Mouse (Mus musculus): ENCODE data around the gene Patj. TPM values are rescaled to one million over a fixed set of nuclear protein-coding genes. Genes with fewer than 3 reads are reported as not detected.

The Patj gene
- polyA plus RNA-seq (2015; fragmentation: Nextera tagmentation; extraction: Ambion mirVana) = 2.2 and 2.9 TPM in 2 replicates

DNA sequence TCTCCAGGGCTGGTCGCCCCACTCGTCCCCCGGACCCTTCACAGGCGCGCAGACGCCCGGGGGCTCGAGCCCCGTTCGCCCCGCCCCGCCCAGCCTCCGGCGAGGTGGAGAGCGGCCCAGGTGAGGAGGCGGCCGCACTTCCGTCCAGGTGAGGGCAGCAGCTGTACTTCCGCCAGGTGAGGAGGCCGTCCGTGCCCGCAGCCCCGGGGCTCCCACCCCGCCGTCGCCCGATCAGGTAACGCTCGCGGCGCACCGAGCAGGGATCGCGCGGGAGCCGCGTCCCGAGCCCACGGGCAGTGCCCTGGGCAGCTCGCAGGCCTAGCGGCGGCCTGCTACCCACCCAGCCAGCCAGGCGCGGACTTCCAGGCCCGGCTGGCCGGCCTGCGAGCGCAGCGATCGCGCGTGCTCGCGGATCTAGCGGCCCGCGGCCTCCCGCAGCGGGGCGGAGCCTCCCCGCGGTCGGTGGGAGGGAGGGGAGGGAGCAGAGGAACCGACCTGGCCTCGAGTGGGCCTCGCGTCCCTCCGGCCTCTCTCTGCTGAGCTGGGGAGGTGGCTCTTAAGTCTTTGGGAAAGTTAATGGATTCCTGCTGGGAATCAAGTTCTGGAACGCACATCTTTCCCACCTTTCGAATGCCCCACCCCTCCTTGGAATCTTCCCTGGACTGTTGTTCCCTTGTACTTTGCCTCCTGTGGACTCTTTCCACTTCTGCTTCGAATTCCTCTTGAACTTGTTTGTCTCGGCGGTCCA, at the start of gene Patj:
Gene Patj (plus strand): TSS at position 96 of the 748 bp plus-strand sequence.
- peak within 1 kb of the TSS; percentile 65 for H3K4me3 ChIP-seq (replicated peaks)
- peak within 1 kb of the TSS; percentile 63 for H3K9ac ChIP-seq
- peaks cover 8% of the 10 kb centered on the region for H3K4me1 ChIP-seq (replicated peaks)
- H3K27ac ChIP-seq (replicated peaks) = 0 out of 2 replicates have a peak within 1 kb of the TSS, but pooled peaks have one; percentile 29
- H3K4me2 ChIP-seq = peak within 1 kb of the TSS; percentile 83
- no peaks in the 10 kb centered on the region for H3K36me3 ChIP-seq (replicated peaks)
- 2% methylated on average over 73 of the region's 73 CpGs for WGBS (ENCODE audit: insufficient replicate concordance)
- ATAC-seq (ENCODE audit: insufficient read depth) = peak; percentile 60
- peaks cover 16% of the 10 kb centered on the region for H3K27me3 ChIP-seq
- H3K9me3 ChIP-seq (replicated peaks) = no peaks in the 10 kb centered on the region

DNA sequence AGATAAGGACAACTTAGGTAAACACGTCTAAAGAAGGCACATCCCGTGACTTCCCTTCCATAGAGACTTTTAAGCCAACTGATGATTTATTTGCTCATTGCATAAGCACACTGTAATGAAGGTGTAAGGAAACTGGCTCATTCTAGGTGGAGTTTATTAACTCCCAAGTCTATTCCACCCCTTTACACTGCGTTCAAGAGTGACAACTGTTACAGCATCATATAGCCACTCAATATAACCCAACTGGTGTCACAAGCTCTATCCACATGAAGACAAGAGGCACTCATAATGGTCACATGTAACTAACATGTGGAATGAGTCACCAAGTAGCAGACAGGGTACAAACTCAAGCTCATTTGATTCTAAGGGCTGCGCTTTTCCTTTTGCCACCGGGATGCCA, 47.0 kb upstream of the Patj start:
- WGBS (ENCODE audit: insufficient replicate concordance) = 52% methylated on average over 5 of the region's 5 CpGs
- H3K4me3 ChIP-seq (replicated peaks) = no peak overlapping the region
- no peak for ATAC-seq (ENCODE audit: insufficient read depth)
- no peak overlapping the region for H3K27ac ChIP-seq (replicated peaks)
- H3K9ac ChIP-seq = no peak overlapping the region
- no peaks in the 10 kb centered on the region for H3K4me1 ChIP-seq (replicated peaks)
- no peaks in the 10 kb centered on the region for H3K27me3 ChIP-seq
- no peak overlapping the region for H3K4me2 ChIP-seq
- no peaks in the 10 kb centered on the region for H3K36me3 ChIP-seq (replicated peaks)
- H3K9me3 ChIP-seq (replicated peaks) = no peaks in the 10 kb centered on the region

DNA sequence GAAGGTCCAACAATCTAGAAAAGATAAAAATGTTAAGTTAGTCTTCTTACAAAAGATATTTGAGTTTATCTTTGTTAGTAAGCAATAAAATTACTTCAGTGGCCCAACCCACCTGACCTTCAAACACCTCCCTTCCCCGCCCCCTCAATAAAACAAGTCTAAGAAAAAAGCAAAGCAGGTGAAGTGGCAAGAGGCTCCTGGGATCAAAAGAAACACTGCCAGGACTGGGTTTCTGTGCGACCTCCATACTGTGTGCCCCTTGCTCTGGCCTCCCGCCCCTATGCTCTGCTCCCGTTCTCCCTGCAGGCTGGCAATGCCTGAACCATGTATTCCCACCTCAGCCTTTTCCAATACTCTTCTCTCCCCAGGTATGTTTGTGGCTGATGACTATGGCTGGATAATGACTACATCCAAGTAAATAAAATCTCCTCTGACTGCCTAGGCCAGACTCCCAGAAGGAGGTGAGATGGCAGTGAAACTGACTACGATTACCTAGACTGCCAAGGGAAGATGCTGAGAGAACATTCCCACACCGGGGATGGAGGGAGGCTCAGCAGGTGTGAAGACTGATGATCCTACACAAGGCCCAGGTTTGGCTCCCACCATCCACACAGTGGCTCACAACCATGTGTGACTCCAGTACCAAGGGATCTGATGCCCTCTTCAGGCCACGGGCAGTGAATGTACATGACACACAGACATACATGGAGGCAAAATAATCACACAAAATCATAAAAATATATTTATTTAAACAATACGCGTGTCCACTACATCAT, 37.4 kb upstream of the Patj start:
- H3K9me3 ChIP-seq (replicated peaks) = no peaks in the 10 kb centered on the region
- H3K36me3 ChIP-seq (replicated peaks) = peaks cover 10% of the 10 kb centered on the region
- no peak overlapping the region for H3K27ac ChIP-seq (replicated peaks)
- no peak overlapping the region for H3K4me2 ChIP-seq
- no peak for ATAC-seq (ENCODE audit: insufficient read depth)
- 81% methylated on average over 9 of the region's 9 CpGs for WGBS (ENCODE audit: insufficient replicate concordance)
- H3K4me1 ChIP-seq (replicated peaks) = no peaks in the 10 kb centered on the region
- H3K27me3 ChIP-seq = no peaks in the 10 kb centered on the region
- H3K4me3 ChIP-seq (replicated peaks) = no peak overlapping the region
- no peak overlapping the region for H3K9ac ChIP-seq

DNA sequence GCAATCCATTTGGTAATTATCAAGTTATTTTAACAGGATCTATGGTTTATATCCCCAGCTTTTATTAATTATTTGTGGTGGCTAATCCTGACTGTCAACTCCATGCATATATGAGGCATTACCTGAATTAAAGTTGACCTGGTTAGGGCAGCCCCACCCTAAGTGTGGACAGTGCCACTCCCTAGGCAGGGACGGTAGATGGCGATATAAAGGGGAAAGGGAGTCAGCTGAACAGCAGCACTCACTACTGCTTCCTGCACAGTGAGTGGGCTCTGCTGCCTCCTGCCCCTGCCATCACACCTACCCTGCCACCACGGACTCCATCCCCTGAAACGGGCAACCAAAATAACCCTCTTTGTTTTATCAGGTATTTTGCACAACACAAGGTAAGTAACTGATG, 20.2 kb upstream of the Patj start:
- no peak for ATAC-seq (ENCODE audit: insufficient read depth)
- H3K27ac ChIP-seq (replicated peaks) = no peak overlapping the region
- H3K27me3 ChIP-seq = no peaks in the 10 kb centered on the region
- no peaks in the 10 kb centered on the region for H3K9me3 ChIP-seq (replicated peaks)
- H3K4me3 ChIP-seq (replicated peaks) = no peak overlapping the region
- H3K9ac ChIP-seq = no peak overlapping the region
- H3K4me1 ChIP-seq (replicated peaks) = no peaks in the 10 kb centered on the region
- WGBS (ENCODE audit: insufficient replicate concordance) = 50% methylated on average over 4 of the region's 4 CpGs
- H3K36me3 ChIP-seq (replicated peaks) = no peaks in the 10 kb centered on the region
- no peak overlapping the region for H3K4me2 ChIP-seq

DNA sequence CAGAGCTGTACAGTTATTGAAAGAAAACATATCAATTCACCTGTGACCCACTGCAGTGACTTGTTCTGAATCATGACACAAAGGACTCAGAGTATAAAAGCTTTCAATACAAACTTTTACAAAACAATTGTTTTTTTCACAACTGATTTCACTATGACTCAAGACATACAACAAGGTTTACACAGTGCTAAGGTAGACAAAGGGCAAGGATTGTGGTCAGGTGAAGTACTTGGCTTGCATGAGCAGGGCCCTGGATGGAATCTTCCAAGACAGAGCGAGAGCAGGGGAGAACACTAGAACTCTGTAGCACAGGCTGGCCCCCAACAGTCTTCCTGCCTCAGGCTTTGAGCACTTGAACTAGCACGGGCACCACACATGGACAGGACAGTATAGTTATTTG, 18.6 kb upstream of the Patj start:
- no peak overlapping the region for H3K4me2 ChIP-seq
- 74% methylated on average over 2 of the region's 2 CpGs for WGBS (ENCODE audit: insufficient replicate concordance)
- no peak overlapping the region for H3K27ac ChIP-seq (replicated peaks)
- no peak for ATAC-seq (ENCODE audit: insufficient read depth)
- 0 out of 2 replicates have a peak, but pooled peaks cover 2% of the 10 kb centered on the region for H3K4me1 ChIP-seq (replicated peaks)
- H3K4me3 ChIP-seq (replicated peaks) = no peak overlapping the region
- H3K36me3 ChIP-seq (replicated peaks) = no peaks in the 10 kb centered on the region
- no peaks in the 10 kb centered on the region for H3K27me3 ChIP-seq
- no peaks in the 10 kb centered on the region for H3K9me3 ChIP-seq (replicated peaks)
- no peak overlapping the region for H3K9ac ChIP-seq

DNA sequence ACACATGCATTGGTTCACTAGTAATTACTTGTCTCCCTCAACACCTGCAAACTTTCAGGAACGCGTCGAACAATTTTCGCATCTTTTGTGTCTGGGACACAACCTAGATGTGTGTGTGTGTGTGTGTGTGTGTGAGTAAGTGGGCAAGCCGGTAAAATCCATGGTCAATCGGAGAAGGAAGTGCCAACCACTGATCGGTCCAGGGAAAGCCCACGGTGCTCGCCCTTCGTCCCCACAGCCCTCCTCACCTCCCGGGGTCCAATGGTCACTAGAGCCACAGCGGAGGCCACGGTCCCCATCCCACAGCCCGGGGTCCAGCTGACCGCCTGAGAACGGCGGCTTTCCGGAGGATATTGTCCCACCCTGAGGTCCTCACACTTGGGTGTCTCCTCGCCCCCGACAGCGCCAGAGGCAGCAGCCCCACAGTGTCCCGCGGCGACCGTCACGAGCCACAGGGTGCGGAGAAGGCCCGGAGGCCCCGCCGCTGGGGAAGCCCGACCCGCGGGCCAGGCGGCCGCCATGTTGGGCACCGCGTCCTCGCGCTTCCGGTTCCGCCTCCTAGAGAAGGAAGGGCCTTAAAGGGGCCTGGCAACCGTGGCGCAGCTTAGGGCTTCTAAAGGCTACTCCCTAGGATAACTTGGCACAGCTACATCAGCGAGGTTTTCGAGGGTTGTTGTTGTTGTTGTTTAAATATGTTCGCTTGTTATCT, 12.7 kb upstream of the Patj start, which contains the start of gene Tm2d1:
Gene Tm2d1 (minus strand): TSS at position 591 of the 709 bp plus-strand sequence.
- peak; percentile 93 for ATAC-seq (ENCODE audit: insufficient read depth)
- H3K4me2 ChIP-seq = peak within 1 kb of the TSS; percentile 70
- peaks cover 9% of the 10 kb centered on the region; the same call in 1 of the 2 replicates for H3K4me1 ChIP-seq (replicated peaks)
- no peaks in the 10 kb centered on the region for H3K9me3 ChIP-seq (replicated peaks)
- H3K4me3 ChIP-seq (replicated peaks) = peak within 1 kb of the TSS; percentile 81
- no peaks in the 10 kb centered on the region for H3K36me3 ChIP-seq (replicated peaks)
- peak within 1 kb of the TSS; percentile 61 for H3K27ac ChIP-seq (replicated peaks)
- WGBS (ENCODE audit: insufficient replicate concordance) = under 1% methylated on average over 46 of the region's 46 CpGs
- H3K9ac ChIP-seq = peak within 1 kb of the TSS; percentile 72
- peaks cover 4% of the 10 kb centered on the region; the same call in 1 of the 2 replicates for H3K27me3 ChIP-seq

DNA sequence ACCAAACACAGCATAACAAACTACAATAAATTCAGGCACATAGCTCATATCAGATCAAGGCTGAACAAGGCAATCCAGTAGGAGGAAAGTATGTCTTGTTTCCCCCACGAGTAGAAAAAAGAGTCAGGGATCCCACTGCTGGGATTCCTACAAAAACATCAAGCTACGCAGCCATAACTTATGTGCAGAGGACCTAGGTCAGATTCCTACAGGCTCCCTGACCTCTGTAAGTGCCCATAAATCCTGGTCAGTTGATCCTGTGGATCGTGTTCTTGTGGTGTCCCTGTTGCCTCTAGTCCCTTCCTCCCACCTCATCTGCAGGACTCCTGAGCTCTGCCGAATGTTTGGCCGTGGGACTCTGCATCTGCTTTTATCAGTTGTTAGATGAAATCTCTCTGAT, 10.5 kb upstream of the Patj start:
- Histone ChIP-seq H3K36me3 (replicated peaks) (no peaks in the 10 kb centered on the region), H3K27me3 (peaks cover 4% of the 10 kb centered on the region; the same call in 1 of the 2 replicates), H3K4me1 (replicated peaks) (peaks cover 9% of the 10 kb centered on the region; the same call in 1 of the 2 replicates), H3K4me3 (replicated peaks) (no peak overlapping the region), H3K9me3 (replicated peaks) (no peaks in the 10 kb centered on the region), H3K9ac (no peak overlapping the region), H3K4me2 (no peak overlapping the region), H3K27ac (replicated peaks) (no peak overlapping the region)
- no peak for ATAC-seq (ENCODE audit: insufficient read depth)
- 51% methylated on average over 5 of the region's 5 CpGs for WGBS (ENCODE audit: insufficient replicate concordance)

DNA sequence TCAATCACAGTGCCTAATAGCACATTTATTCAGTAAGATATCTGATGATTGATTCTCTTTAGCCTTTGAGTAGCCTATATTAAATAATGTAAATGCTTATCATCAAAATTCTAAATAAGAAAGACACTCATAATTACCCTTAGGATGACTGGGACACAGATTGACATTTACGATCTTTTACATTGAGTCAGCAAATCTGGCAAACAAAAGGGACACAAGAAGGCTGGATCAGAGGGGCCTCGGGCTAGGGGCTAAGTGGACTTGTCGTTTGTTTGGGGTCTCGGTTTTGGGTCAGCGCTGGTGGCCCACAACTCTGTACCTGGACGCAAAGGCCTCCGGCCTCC, 267 bp upstream of the Patj start:
- H3K27ac ChIP-seq (replicated peaks) = no peak overlapping the region
- H3K4me2 ChIP-seq = peak overlapping the region; percentile 83
- peaks cover 8% of the 10 kb centered on the region for H3K4me1 ChIP-seq (replicated peaks)
- peak overlapping the region; percentile 65 for H3K4me3 ChIP-seq (replicated peaks)
- H3K9ac ChIP-seq = peak overlapping the region; percentile 63; the same call in 1 of the 2 replicates
- no peaks in the 10 kb centered on the region for H3K36me3 ChIP-seq (replicated peaks)
- H3K27me3 ChIP-seq = peaks cover 16% of the 10 kb centered on the region
- ATAC-seq (ENCODE audit: insufficient read depth) = no peak
- WGBS (ENCODE audit: insufficient replicate concordance) = 10% methylated on average over 7 of the region's 7 CpGs
- no peaks in the 10 kb centered on the region for H3K9me3 ChIP-seq (replicated peaks)

DNA sequence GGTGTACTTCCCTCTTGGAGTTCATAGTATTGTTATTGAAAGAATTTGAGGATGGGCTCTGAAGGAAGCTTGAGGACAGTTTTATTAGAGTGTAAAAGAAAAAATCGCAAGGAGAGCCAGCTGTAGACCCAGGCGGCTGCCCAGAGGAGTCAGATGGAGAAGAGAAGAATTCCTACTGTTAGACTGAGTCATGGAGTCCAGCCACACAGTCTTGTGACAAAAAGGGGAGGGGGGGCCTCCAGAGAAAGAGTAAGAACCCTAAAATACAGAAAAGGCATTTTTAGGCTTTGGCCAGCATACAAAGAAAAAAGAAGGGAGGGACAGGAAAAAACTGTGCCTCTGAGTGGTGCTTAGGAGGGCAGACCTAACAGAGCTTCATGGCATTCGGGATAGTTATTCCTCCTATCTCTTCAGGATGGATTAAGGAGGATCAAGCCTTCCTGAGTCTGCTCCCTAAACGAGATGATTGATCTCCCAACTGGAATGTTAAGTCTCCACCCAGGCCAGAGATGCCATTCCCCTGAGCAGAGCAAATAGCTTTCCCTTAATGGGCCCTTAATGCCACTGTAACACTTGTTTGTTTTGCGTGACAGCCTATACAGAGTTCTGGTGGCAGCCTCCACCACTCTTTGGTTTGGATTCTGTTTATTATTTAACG, 5.5 kb downstream of the Patj start:
- Histone ChIP-seq H3K36me3 (replicated peaks) (no peaks in the 10 kb centered on the region), H3K9ac (no peak overlapping the region), H3K9me3 (replicated peaks) (no peaks in the 10 kb centered on the region), H3K4me1 (replicated peaks) (0 out of 2 replicates have a peak, but pooled peaks cover 2% of the 10 kb centered on the region), H3K4me3 (replicated peaks) (no peak overlapping the region), H3K4me2 (no peak overlapping the region), H3K27ac (replicated peaks) (no peak overlapping the region), H3K27me3 (peaks cover 5% of the 10 kb centered on the region)
- no peak for ATAC-seq (ENCODE audit: insufficient read depth)
- WGBS (ENCODE audit: insufficient replicate concordance) = 43% methylated on average over 6 of the region's 6 CpGs

DNA sequence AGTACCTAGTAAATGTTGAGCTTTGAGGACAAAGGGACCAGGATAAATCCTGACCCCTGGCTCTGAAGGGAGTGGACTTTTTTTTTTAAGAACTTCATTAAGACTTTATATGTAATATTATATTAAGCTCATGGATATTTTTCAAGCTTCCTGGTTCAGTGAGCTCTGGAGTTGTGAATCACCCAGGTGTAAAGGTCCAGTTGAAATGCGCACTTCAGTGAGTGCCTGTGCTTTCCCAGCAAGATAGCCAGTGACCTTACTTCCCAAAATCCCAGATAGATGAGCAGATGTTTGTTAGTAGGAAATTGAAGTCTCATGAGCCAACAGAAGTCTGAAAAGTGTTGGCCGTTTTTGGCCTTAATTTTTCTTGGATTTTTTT, 6.0 kb downstream of the Patj start:
- Histone ChIP-seq H3K4me2 (no peak overlapping the region), H3K9me3 (replicated peaks) (no peaks in the 10 kb centered on the region), H3K36me3 (replicated peaks) (no peaks in the 10 kb centered on the region), H3K4me1 (replicated peaks) (no peaks in the 10 kb centered on the region), H3K27me3 (no peaks in the 10 kb centered on the region), H3K9ac (no peak overlapping the region), H3K4me3 (replicated peaks) (no peak overlapping the region), H3K27ac (replicated peaks) (no peak overlapping the region)
- 39% methylated on average over 2 of the region's 2 CpGs for WGBS (ENCODE audit: insufficient replicate concordance)
- ATAC-seq (ENCODE audit: insufficient read depth) = no peak
